Mouse (Mus musculus) MEL (cell line): ENCODE measurements around the gene Rtel1. TPM values are rescaled to one million over a fixed set of nuclear protein-coding genes. Genes with fewer than 3 reads are reported as not detected.

Experiments used
- DNase-seq: peaks from one replicate; pipeline ENCODE4 v3.0.0; 2011; ENCODE audit warnings: low read depth, low spot score
- H3K27ac ChIP-seq: 2 replicates; pipeline ENCODE4 v1.5.1; 2012; ENCODE audit warnings: low read depth, mild to moderate bottlenecking, control low read depth, low read length, moderate library complexity; ENCODE audit not compliant: control insufficient read depth
- H3K27me3 ChIP-seq, 2 experiments: fragments of 150-350 bp in 1 of 2; sonication (generic) in 1 of 2; 2 replicates each; pipeline ENCODE4 v1.6.1; 2012; ENCODE audit warnings: low read length in 2 of 2, mild to moderate bottlenecking in 2 of 2, improper control_type of control experiment in 1 of 2, moderate library complexity in 1 of 2; ENCODE audit not compliant: insufficient read depth in 2 of 2, control insufficient read depth in 1 of 2
- H3K36me3 ChIP-seq, 2 experiments: 2 replicates each; pipeline ENCODE4 v1.6.1; 2012 to 2014; ENCODE audit warnings: low read length in 2 of 2, improper control_type of control experiment in 1 of 2, inconsistent platforms in 1 of 2, mild to moderate bottlenecking in 1 of 2; ENCODE audit not compliant: insufficient read depth in 2 of 2, control insufficient read depth in 1 of 2
- H3K4me1 ChIP-seq, 2 experiments: fragments of 150-350 bp in 1 of 2; sonication (generic) in 1 of 2; 2 replicates each; pipeline ENCODE4 v1.6.1; 2012; ENCODE audit warnings: low read length in 2 of 2, improper control_type of control experiment in 1 of 2, mild to moderate bottlenecking in 1 of 2; ENCODE audit not compliant: insufficient read depth in 2 of 2, control insufficient read depth in 1 of 2
- H3K4me3 ChIP-seq, 2 experiments: fragments of 150-350 bp in 1 of 2; sonication (generic) in 1 of 2; 2 replicates each; pipeline ENCODE4 v1.5.1; 2012; ENCODE audit warnings: low read depth in 2 of 2, low read length in 2 of 2, mild to moderate bottlenecking in 2 of 2, moderate library complexity in 2 of 2, control low read depth in 1 of 2, improper control_type of control experiment in 1 of 2; ENCODE audit not compliant: control insufficient read depth in 1 of 2, insufficient read depth in 1 of 2
- H3K79me2 ChIP-seq: 2 replicates; pipeline ENCODE4 v1.6.1; 2012; ENCODE audit warnings: mild to moderate bottlenecking, low read length, moderate library complexity; ENCODE audit not compliant: control insufficient read depth, poor library complexity, insufficient read depth
- H3K9ac ChIP-seq: 2 replicates; pipeline ENCODE4 v1.6.1; 2012; ENCODE audit warnings: low read depth, mild to moderate bottlenecking, control low read depth, low read length, moderate library complexity; ENCODE audit not compliant: control insufficient read depth, poor library complexity, severe bottlenecking
- H3K9me3 ChIP-seq: fragments of 150-350 bp; sonication (generic); replicated peaks from 2 replicates; pipeline ENCODE4 v1.6.1; 2012; ENCODE audit warnings: mild to moderate bottlenecking, low read length, improper control_type of control experiment, moderate library complexity; ENCODE audit not compliant: insufficient read depth
- CHD2 ChIP-seq: IDR thresholded peaks from 2 replicates; pipeline ENCODE4 v1.6.1; 2011; ENCODE audit warnings: low read length, improper control_type of control experiment
- ELF1 ChIP-seq: IDR thresholded peaks from 2 replicates; pipeline ENCODE4 v1.6.1; 2014; ENCODE audit warnings: low read depth, mild to moderate bottlenecking, inconsistent platforms, low read length, improper control_type of control experiment, moderate library complexity
- ETS1 ChIP-seq: IDR thresholded peaks from 2 replicates; pipeline ENCODE4 v1.6.1; 2012; ENCODE audit warnings: low read depth, mild to moderate bottlenecking, inconsistent platforms, low read length, improper control_type of control experiment, moderate library complexity
- GATA1 ChIP-seq: IDR thresholded peaks from 2 replicates; pipeline ENCODE4 v1.6.1; 2011; ENCODE audit warnings: low read depth, low read length, improper control_type of control experiment
- KAT2A ChIP-seq: conservative IDR thresholded peaks from 2 replicates; pipeline ENCODE4 v1.6.1; 2012; ENCODE audit warnings: low read depth, low read length, improper control_type of control experiment, inconsistent platforms
- MAFK ChIP-seq: IDR thresholded peaks from 2 replicates; pipeline ENCODE4 v1.6.1; 2011; ENCODE audit warnings: low read depth, mild to moderate bottlenecking, low read length, improper control_type of control experiment, borderline replicate concordance
- MAZ ChIP-seq: IDR thresholded peaks from 2 replicates; pipeline ENCODE4 v1.6.1; 2012; ENCODE audit warnings: low read depth, mild to moderate bottlenecking, inconsistent platforms, low read length, improper control_type of control experiment
- MEF2A ChIP-seq: IDR thresholded peaks from 2 replicates; pipeline ENCODE4 v1.6.1; 2014; ENCODE audit warnings: low read depth, mild to moderate bottlenecking, inconsistent platforms, low read length, improper control_type of control experiment; ENCODE audit not compliant: poor library complexity, insufficient replicate concordance, severe bottlenecking; ENCODE audit errors: extremely low read depth
- MYB ChIP-seq: IDR thresholded peaks from 2 replicates; pipeline ENCODE4 v1.6.1; 2011; ENCODE audit warnings: mild to moderate bottlenecking, low read depth, low read length, improper control_type of control experiment
- MYC ChIP-seq: IDR thresholded peaks from 2 replicates; pipeline ENCODE4 v1.6.1; 2011; ENCODE audit warnings: low read depth, mild to moderate bottlenecking, low read length, improper control_type of control experiment, moderate library complexity
- NRF1 ChIP-seq: IDR thresholded peaks from 2 replicates; pipeline ENCODE4 v1.6.1; 2014; ENCODE audit warnings: low read depth, mild to moderate bottlenecking, inconsistent platforms, low read length, improper control_type of control experiment, moderate library complexity; ENCODE audit not compliant: poor library complexity, insufficient read depth, severe bottlenecking
- POLR2AphosphoS2 ChIP-seq: IDR thresholded peaks from 2 replicates; pipeline ENCODE4 v1.6.1; 2011; ENCODE audit warnings: low read length, improper control_type of control experiment
- RAD21 ChIP-seq: IDR thresholded peaks from 2 replicates; pipeline ENCODE4 v1.6.1; 2011; ENCODE audit warnings: mild to moderate bottlenecking, low read depth, low read length, improper control_type of control experiment
- TCF12 ChIP-seq: IDR thresholded peaks from 2 replicates; pipeline ENCODE4 v1.6.1; 2014; ENCODE audit warnings: low read depth, mild to moderate bottlenecking, inconsistent platforms, low read length, improper control_type of control experiment, moderate library complexity
- UBTF ChIP-seq: IDR thresholded peaks from 2 replicates; pipeline ENCODE4 v1.6.1; 2012; ENCODE audit warnings: low read depth, mild to moderate bottlenecking, inconsistent platforms, low read length, improper control_type of control experiment, moderate library complexity, borderline replicate concordance; ENCODE audit not compliant: insufficient read depth
- USF1 ChIP-seq: IDR thresholded peaks from 2 replicates; pipeline ENCODE4 v1.6.1; 2014; ENCODE audit warnings: low read depth, mild to moderate bottlenecking, inconsistent platforms, low read length, improper control_type of control experiment, moderate library complexity
- ZNF384 ChIP-seq: IDR thresholded peaks from 2 replicates; pipeline ENCODE4 v1.6.1; 2012; ENCODE audit warnings: low read depth, mild to moderate bottlenecking, inconsistent platforms, low read length, improper control_type of control experiment
- polyA plus RNA-seq, 2 experiments: library from polyadenylated mRNA; stranded (reverse) in 1 of 2; unstranded in 1 of 2; fragments of >175 nt in 1 of 2; fragments of >200 nt in 1 of 2; gene quantifications; 2 replicates each; pipeline versions ENCODE4 v1.2.1 to v1.2.4; 2012; ENCODE audit warnings: low replicate concordance in 2 of 2, low read depth in 1 of 2; ENCODE audit not compliant: insufficient read length in 2 of 2, insufficient read depth in 1 of 2, missing spikeins in 1 of 2
- total RNA-seq: library from RNA; depleted of rRNA; stranded (reverse); fragments of 300-350 nt; gene quantifications from 2 replicates; pipeline ENCODE4 v1.2.3, GENCODE M21; 2012

Gene Rtel1
- total and polyA plus RNA-seq, 3 experiments: 54.2 to 87.0 TPM; not detected in 1

GRCm38 (mm10) chr2:181312435-181312834, 7.1 kb upstream of the Rtel1 start:
- Histone ChIP-seq H3K27me3 (peaks cover 0 to 2% of the 10 kb centered on the region in 2 experiments; a peak in 1 of 4 replicates), H3K9ac (no peak overlapping the region)

GRCm38 (mm10) chr2:181313006-181313343, 6.6 kb upstream of the Rtel1 start:
- H3K27ac ChIP-seq: no peak overlapping the region
- no peak overlapping the region for H3K4me3 ChIP-seq
- H3K27me3 ChIP-seq: peaks cover 0 to 2% of the 10 kb centered on the region in 2 experiments; a peak in 1 of 4 replicates
- H3K79me2 ChIP-seq: no peaks in the 10 kb centered on the region
- H3K36me3 ChIP-seq: no peaks in the 10 kb centered on the region
- H3K4me1 ChIP-seq: no peaks in the 10 kb centered on the region
- DNase-seq: no peak
- no peaks in the 10 kb centered on the region for H3K9me3 ChIP-seq
- TF ChIP-seq USF1 (no peak), POLR2AphosphoS2 (no peak), ELF1 (no peak), MYC (no peak), MAFK (no peak), UBTF (no peak), ETS1 (no peak), GATA1 (no peak), MYB (no peak), RAD21 (no peak), ZNF384 (no peak), CHD2 (no peak)
- H3K9ac ChIP-seq: no peak overlapping the region

More at GRCm38 (mm10) chr2:181312435-181312834, 7.1 kb upstream of the Rtel1 start:
- Histone ChIP-seq H3K27ac (no peak overlapping the region), H3K4me3 (no peak overlapping the region), H3K9me3 (no peaks in the 10 kb centered on the region), H3K36me3 (no peaks in the 10 kb centered on the region), H3K79me2 (no peaks in the 10 kb centered on the region), H3K4me1 (no peaks in the 10 kb centered on the region)
- no peak for TF ChIP-seq MEF2A
- TF ChIP-seq NRF1: no peak
- TF ChIP-seq ETS1: no peak
- no peak for TF ChIP-seq MAZ
- no peak for TF ChIP-seq TCF12
- TF ChIP-seq KAT2A: no peak
- no peak for DNase-seq
